Mouse (Mus musculus): ENCODE results near the gene Uba3. TPM values are rescaled to one million over a fixed set of nuclear protein-coding genes. Genes with fewer than 3 reads are reported as not detected.

The Uba3 gene
- polyA plus RNA-seq, 1 experiment from 2014 or later = 85.0 TPM

DNA sequence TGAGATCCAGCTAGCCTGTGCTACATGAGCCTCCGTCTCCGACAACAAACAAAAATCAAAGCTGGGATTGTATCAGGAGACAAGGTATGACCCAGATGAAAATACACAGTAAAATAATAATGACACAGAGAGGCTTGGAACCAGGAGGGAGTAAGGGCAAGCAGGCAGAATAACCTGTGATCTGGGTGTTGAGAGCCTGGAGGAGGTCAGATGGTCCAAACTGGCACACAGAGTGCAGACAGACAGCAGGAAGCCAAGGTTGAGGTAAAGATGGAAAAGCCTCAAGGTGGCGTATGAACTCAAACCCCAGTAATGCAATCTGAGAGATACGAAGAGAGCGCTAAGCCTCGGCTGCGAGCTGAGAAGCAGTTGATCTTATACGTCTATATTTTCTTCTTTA lies 19.1 kb upstream of the Uba3 start:
- H3K27me3 ChIP-seq (ENCODE audit: low read depth, poor library complexity, severe bottlenecking) = no peaks in the 10 kb centered on the region
- H3K36me3 ChIP-seq = peaks cover 6% of the 10 kb centered on the region; the same call in 1 of the 2 replicates
- no peak for DNase-seq (ENCODE audit: low spot score)
- no peak overlapping the region for H3K27ac ChIP-seq (replicated peaks)
- no peaks in the 10 kb centered on the region for H3K9me3 ChIP-seq (replicated peaks)
- WGBS = 93% methylated on average over 8 of the region's 8 CpGs
- H3K4me1 ChIP-seq = peaks cover 18% of the 10 kb centered on the region
- no peak overlapping the region for H3K4me3 ChIP-seq

DNA sequence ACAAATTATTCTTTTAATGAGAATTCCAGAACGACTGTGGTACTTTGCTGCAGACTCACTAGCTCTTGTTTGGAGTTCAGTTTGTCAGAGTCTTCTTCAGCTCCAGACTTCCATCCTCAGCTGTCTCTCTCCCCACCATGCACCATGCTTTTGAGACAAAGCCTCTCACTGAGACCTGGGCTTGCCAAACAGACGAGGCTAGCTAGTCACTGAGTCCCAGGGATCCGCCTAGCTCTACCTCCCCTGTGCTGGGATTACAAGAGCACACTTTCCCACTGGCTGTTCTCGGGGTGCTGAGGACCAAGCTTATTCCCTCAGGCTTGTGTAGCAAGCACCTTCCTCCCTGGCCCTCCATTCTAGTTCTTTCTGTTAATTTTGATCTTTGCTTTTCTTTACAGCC lies 18.1 kb upstream of the Uba3 start:
- 76% methylated on average over 4 of the region's 4 CpGs for WGBS
- Histone ChIP-seq H3K27me3 (ENCODE audit: low read depth, poor library complexity, severe bottlenecking) (no peaks in the 10 kb centered on the region), H3K27ac (replicated peaks) (no peak overlapping the region), H3K4me1 (peaks cover 18% of the 10 kb centered on the region), H3K4me3 (no peak overlapping the region), H3K36me3 (0 out of 2 replicates have a peak, but pooled peaks cover 4% of the 10 kb centered on the region), H3K9me3 (replicated peaks) (no peaks in the 10 kb centered on the region)
- DNase-seq (ENCODE audit: low spot score) = no peak

- H3K27me3 ChIP-seq (ENCODE audit: low read depth, poor library complexity, severe bottlenecking) = no peaks in the 10 kb centered on the region
- peaks cover 18% of the 10 kb centered on the region for H3K4me1 ChIP-seq
- DNase-seq (ENCODE audit: low spot score) = no peak
- H3K27ac ChIP-seq (replicated peaks) = no peak overlapping the region
- no peak overlapping the region for H3K4me3 ChIP-seq
- no peaks in the 10 kb centered on the region for H3K9me3 ChIP-seq (replicated peaks)
- 0 out of 2 replicates have a peak, but pooled peaks cover 4% of the 10 kb centered on the region for H3K36me3 ChIP-seq
- WGBS = 77% methylated on average over 5 of the region's 5 CpGs
These were observed 17.6 kb upstream of the Uba3 start for GRCm38 (mm10) chr6:97222931-97223467.

- H3K36me3 ChIP-seq = 0 out of 2 replicates have a peak, but pooled peaks cover 4% of the 10 kb centered on the region
- H3K27me3 ChIP-seq (ENCODE audit: low read depth, poor library complexity, severe bottlenecking) = no peaks in the 10 kb centered on the region
- 62% methylated on average over 6 of the region's 6 CpGs for WGBS
- H3K9me3 ChIP-seq (replicated peaks) = no peaks in the 10 kb centered on the region
- peaks cover 18% of the 10 kb centered on the region for H3K4me1 ChIP-seq
- H3K27ac ChIP-seq (replicated peaks) = no peak overlapping the region
- no peak for DNase-seq (ENCODE audit: low spot score)
- no peak overlapping the region for H3K4me3 ChIP-seq
These were observed 16.9 kb upstream of the Uba3 start for GRCm38 (mm10) chr6:97222321-97222720.

- H3K27me3 ChIP-seq (ENCODE audit: low read depth, poor library complexity, severe bottlenecking) = no peaks in the 10 kb centered on the region
- no peaks in the 10 kb centered on the region for H3K36me3 ChIP-seq
- DNase-seq (ENCODE audit: low spot score) = no peak
- peaks cover 18% of the 10 kb centered on the region for H3K4me1 ChIP-seq
- H3K4me3 ChIP-seq = no peak overlapping the region
- no peaks in the 10 kb centered on the region for H3K9me3 ChIP-seq (replicated peaks)
- 80% methylated on average over 15 of the region's 15 CpGs for WGBS
- H3K27ac ChIP-seq (replicated peaks) = no peak overlapping the region
These were observed 16.0 kb upstream of the Uba3 start for GRCm38 (mm10) chr6:97221205-97222025.

DNA sequence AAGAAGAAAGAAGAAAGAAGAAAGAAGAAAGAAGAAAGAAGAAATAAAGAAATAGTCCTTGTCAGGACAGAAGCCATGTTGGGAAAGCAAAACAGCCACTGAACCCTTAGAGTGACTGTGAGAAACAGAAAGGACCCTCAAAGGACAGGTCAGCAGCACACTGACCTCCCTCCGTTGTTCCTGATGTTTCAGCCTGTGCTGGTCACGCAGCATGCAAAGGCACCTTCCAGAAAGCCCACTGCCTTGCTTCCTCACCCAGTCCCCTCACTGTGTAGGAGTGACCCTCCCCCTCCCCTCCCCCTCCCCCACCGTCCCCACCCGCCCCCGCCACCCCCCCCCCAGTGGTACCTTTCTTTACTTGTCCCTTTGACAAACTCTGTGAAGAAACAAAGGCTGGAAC lies 15.2 kb upstream of the Uba3 start:
- H3K27me3 ChIP-seq (ENCODE audit: low read depth, poor library complexity, severe bottlenecking) = no peaks in the 10 kb centered on the region
- DNase-seq (ENCODE audit: low spot score) = no peak
- H3K4me1 ChIP-seq = peaks cover 18% of the 10 kb centered on the region
- no peaks in the 10 kb centered on the region for H3K9me3 ChIP-seq (replicated peaks)
- no peak overlapping the region for H3K27ac ChIP-seq (replicated peaks)
- no peaks in the 10 kb centered on the region for H3K36me3 ChIP-seq
- H3K4me3 ChIP-seq = no peak overlapping the region
- WGBS = 80% methylated on average over 2 of the region's 5 CpGs

DNA sequence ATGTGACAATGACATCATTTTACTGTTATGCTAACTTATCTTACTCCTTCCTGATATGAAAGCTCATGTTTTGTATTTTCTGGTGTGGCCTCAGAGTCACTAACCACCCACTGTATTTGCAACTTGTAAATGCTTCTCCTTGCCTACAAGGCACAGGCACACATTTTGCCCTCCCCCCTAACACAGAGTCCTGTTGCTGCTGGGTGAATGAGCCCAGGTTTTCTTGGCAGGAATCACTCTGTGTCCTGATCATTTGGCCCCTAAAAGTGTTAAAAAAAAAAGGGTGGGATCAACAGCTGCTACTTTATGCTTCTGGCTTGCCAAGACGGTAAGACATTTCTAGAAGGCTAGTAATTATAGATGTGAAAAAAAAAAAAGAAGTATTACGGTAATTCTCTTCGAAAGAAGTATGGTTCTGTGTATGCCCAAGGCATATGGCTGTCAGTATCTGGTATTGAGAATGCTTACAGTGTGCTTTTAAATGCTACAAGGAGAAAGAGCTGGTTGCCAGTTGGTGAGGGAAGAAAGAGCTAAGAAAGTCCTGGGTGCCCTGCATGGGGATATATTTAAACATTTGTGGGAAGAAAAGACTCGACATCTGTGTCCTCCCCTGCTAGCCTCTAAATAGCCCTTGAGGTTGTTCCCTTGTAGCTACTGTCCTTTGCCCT lies 10.8 kb upstream of the Uba3 start:
- no peak for DNase-seq (ENCODE audit: low spot score)
- H3K9me3 ChIP-seq (replicated peaks) = 0 out of 2 replicates have a peak, but pooled peaks cover 5% of the 10 kb centered on the region
- no peak overlapping the region for H3K4me3 ChIP-seq
- no peak overlapping the region for H3K27ac ChIP-seq (replicated peaks)
- H3K4me1 ChIP-seq = peaks cover 17% of the 10 kb centered on the region
- peaks cover 14% of the 10 kb centered on the region for H3K27me3 ChIP-seq (ENCODE audit: low read depth, poor library complexity, severe bottlenecking)
- H3K36me3 ChIP-seq = peaks cover 9% of the 10 kb centered on the region
- WGBS = 92% methylated on average over 4 of the region's 4 CpGs

DNA sequence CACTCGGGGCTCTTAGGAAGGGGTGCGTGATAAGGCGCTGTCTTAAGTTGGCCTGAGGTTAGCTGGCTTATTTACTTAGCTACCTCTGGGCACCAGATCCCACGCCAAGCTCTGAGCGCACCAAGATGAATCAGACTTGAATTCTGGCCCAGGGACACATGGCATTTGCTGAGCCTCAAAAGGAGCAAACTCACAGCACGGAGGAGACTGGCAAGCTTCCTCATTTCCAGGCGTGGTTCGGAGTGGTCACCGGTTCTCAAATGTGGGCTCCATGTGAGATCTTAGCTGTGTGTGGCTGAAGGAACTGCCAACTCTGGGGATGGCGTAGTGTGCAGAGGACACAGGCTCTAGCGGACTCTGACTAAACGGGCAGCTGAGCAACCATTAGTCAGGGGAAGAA lies 6.5 kb upstream of the Uba3 start:
- peak overlapping the region; percentile 62; the same call in 1 of the 2 replicates for H3K4me3 ChIP-seq
- WGBS = 79% methylated on average over 12 of the region's 12 CpGs
- 0 out of 2 replicates have a peak, but pooled peaks cover 5% of the 10 kb centered on the region for H3K9me3 ChIP-seq (replicated peaks)
- peaks cover 14% of the 10 kb centered on the region for H3K27me3 ChIP-seq (ENCODE audit: low read depth, poor library complexity, severe bottlenecking)
- DNase-seq (ENCODE audit: low spot score) = no peak
- peaks cover 9% of the 10 kb centered on the region for H3K36me3 ChIP-seq
- H3K27ac ChIP-seq (replicated peaks) = no peak overlapping the region
- peaks cover 25% of the 10 kb centered on the region for H3K4me1 ChIP-seq

DNA sequence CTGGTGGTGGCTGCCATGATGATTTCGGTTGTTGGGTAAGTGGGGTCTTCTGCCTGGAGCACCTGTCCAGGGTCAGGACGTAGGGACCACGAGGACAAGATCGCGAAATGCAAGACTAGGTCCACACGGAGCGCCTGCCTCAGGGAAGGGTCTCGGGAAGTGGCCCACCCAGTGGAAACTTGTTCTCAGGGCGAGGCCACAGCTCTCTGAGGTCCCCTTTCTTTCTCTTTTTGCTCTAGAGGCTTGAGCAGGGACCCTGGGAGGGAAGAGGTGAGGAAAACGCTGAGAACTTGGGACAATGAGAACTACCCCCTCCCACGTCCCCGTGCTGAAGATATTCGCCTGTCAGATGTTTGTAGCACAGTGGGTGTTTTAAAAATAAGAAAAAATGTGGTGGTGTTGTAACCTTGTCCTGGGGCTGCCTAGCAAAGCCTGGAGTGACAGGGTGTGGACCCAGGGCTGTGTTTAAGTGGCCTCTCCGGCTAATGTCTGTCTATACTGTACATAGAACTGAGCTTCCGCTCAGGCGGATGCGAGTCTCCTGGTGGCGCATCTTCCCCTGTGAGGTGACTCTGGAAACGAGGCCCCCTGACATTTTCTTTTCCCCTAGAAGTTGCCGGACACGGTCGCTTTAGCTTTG lies 5.6 kb upstream of the Uba3 start:
- Histone ChIP-seq H3K27me3 (ENCODE audit: low read depth, poor library complexity, severe bottlenecking) (peaks cover 14% of the 10 kb centered on the region), H3K36me3 (peaks cover 9% of the 10 kb centered on the region), H3K27ac (replicated peaks) (peak overlapping the region; percentile 75), H3K4me1 (peaks cover 25% of the 10 kb centered on the region), H3K4me3 (peak overlapping the region; percentile 62), H3K9me3 (replicated peaks) (0 out of 2 replicates have a peak, but pooled peaks cover 5% of the 10 kb centered on the region)
- DNase-seq (ENCODE audit: low spot score) = no peak
- 4% methylated on average over 22 of the region's 22 CpGs for WGBS

GRCm38 (mm10) chr6:97210191-97210961 lies 4.9 kb upstream of the Uba3 start, which contains the start of gene Arl6ip5:
Gene Arl6ip5, plus strand, starts transcription at chr6:97210689.
- peak; percentile 89 for DNase-seq (ENCODE audit: low spot score)
- WGBS = 14% methylated on average over 32 of the region's 32 CpGs

DNA sequence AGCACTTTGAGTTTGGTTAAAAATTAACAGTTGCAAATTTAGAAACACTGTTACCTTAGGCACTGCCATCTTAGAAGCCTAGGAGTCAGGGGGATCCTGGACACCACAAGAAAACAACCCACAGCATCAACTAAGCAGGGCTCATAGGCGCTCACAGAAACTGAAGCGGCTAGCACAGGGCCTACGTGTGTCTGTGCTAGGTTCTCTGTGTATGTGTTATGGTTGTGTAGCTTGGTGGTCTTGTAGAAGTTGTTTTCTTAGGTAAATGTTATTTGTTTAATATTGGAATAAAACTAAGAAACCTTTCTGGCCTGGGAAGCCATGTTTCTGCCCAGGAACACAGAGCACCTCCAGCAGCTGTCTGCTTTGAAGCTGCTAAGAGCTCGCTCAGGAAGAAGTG lies 4.3 kb upstream of the Uba3 start:
- Histone ChIP-seq H3K27me3 (ENCODE audit: low read depth, poor library complexity, severe bottlenecking) (peaks cover 14% of the 10 kb centered on the region), H3K4me1 (peaks cover 30% of the 10 kb centered on the region), H3K27ac (replicated peaks) (no peak overlapping the region), H3K9me3 (replicated peaks) (0 out of 2 replicates have a peak, but pooled peaks cover under 1% of the 10 kb centered on the region), H3K36me3 (peaks cover 2% of the 10 kb centered on the region; the same call in 1 of the 2 replicates), H3K4me3 (no peak overlapping the region)
- no peak for DNase-seq (ENCODE audit: low spot score)
- 91% methylated on average over 4 of the region's 4 CpGs for WGBS

More at GRCm38 (mm10) chr6:97210191-97210961, 4.9 kb upstream of the Uba3 start, which contains the start of gene Arl6ip5:
- H3K27ac ChIP-seq (replicated peaks) = peak within 1 kb of the TSS; percentile 75
- peaks cover 14% of the 10 kb centered on the region for H3K27me3 ChIP-seq (ENCODE audit: low read depth, poor library complexity, severe bottlenecking)
- H3K36me3 ChIP-seq = peaks cover 8% of the 10 kb centered on the region
- H3K9me3 ChIP-seq (replicated peaks) = 0 out of 2 replicates have a peak, but pooled peaks cover 5% of the 10 kb centered on the region
- peaks cover 30% of the 10 kb centered on the region for H3K4me1 ChIP-seq
- peak within 1 kb of the TSS; percentile 62 for H3K4me3 ChIP-seq

DNA sequence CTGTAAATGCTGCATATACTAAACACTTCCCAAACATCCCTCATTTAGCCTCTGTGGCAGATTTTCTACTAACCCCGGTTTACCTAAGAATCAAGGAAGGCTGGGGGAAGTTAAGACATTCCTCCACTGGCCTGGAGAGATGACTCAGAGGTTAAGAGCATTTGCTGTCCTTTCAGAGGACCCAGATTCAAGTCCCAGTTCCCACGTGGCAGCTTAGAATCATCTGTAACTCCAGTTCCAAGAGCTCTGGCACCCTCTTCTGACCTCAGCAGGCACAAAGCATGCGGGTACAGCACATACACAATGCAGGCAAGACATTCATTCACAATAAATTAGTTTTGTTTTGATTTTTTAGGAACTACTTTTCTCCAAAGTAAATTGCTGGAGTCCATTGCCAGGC lies 3.8 kb upstream of the Uba3 start:
- no peaks in the 10 kb centered on the region for H3K36me3 ChIP-seq
- H3K27ac ChIP-seq (replicated peaks) = no peak overlapping the region
- H3K4me3 ChIP-seq = no peak overlapping the region
- peaks cover 36% of the 10 kb centered on the region for H3K4me1 ChIP-seq
- H3K9me3 ChIP-seq (replicated peaks) = no peaks in the 10 kb centered on the region
- peaks cover 14% of the 10 kb centered on the region for H3K27me3 ChIP-seq (ENCODE audit: low read depth, poor library complexity, severe bottlenecking)
- 46% methylated on average over 3 of the region's 3 CpGs for WGBS
- no peak for DNase-seq (ENCODE audit: low spot score)

Data from midbrain, embryonic 10.5 days (tissue).